Mouse (Mus musculus) kidney, adult 2 months (tissue): ENCODE measurements around the gene Scap. TPM values are rescaled to one million over a fixed set of nuclear protein-coding genes. Genes with fewer than 3 reads are reported as not detected.

Experiments
- DNase-seq: peaks from one replicate; pipeline ENCODE4 v3.0.0; 2021
- H3K27ac ChIP-seq: fragments of 200-500 bp; 2 replicates; pipeline ENCODE4 v1.5.1; 2012; ENCODE audit warnings: low read depth, low read length, control low read depth, inconsistent platforms; ENCODE audit not compliant: insufficient read depth
- H3K27me3 ChIP-seq: fragments of 200-500 bp; replicated peaks from 2 replicates; pipeline ENCODE4 v1.6.1; 2012; ENCODE audit warnings: mild to moderate bottlenecking, moderate library complexity, low read length, inconsistent platforms; ENCODE audit not compliant: control insufficient read depth, insufficient read depth
- H3K36me3 ChIP-seq: fragments of 200-500 bp; 2 replicates; pipeline ENCODE4 v1.6.1; 2012; ENCODE audit warnings: mild to moderate bottlenecking, moderate library complexity, low read length, inconsistent platforms; ENCODE audit not compliant: control insufficient read depth, insufficient read depth
- H3K4me1 ChIP-seq: fragments of 200-500 bp; 2 replicates; pipeline ENCODE4 v1.6.1; 2011; ENCODE audit warnings: low read length; ENCODE audit not compliant: control insufficient read depth, insufficient read depth
- H3K4me3 ChIP-seq: fragments of 200-500 bp; 2 replicates; pipeline ENCODE4 v1.5.1; 2011; ENCODE audit warnings: mild to moderate bottlenecking, low read depth, low read length, control low read depth; ENCODE audit not compliant: insufficient read depth
- CTCF ChIP-seq: fragments of 200-500 bp; conservative IDR thresholded peaks from 2 replicates; pipeline ENCODE4 v1.5.1; 2011; ENCODE audit warnings: low read depth, mild to moderate bottlenecking, control low read depth, low read length, moderate library complexity, mixed read lengths; ENCODE audit not compliant: insufficient read depth, insufficient read length
- POLR2A ChIP-seq: fragments of 200-500 bp; IDR thresholded peaks from one replicate; pipeline ENCODE4 v1.6.1; 2011; ENCODE audit warnings: low read depth, low read length, control low read depth
- WGBS: fragments of 180-500 bp; shearing (Covaris S2); methylation state at CpG from one replicate; pipeline ENCODE4 v1.1.7; 2018; 5-methylcytosine and 5-hydroxymethylcytosine counted together
- polyA plus RNA-seq: library from polyadenylated mRNA; depleted of rRNA; stranded (reverse); fragments of >200 nt; gene quantifications from 2 replicates; pipeline ENCODE4 v1.2.3, GENCODE M21; 2012

The Scap gene
- polyA plus RNA-seq, 1 experiment = 44.8 TPM

DNA sequence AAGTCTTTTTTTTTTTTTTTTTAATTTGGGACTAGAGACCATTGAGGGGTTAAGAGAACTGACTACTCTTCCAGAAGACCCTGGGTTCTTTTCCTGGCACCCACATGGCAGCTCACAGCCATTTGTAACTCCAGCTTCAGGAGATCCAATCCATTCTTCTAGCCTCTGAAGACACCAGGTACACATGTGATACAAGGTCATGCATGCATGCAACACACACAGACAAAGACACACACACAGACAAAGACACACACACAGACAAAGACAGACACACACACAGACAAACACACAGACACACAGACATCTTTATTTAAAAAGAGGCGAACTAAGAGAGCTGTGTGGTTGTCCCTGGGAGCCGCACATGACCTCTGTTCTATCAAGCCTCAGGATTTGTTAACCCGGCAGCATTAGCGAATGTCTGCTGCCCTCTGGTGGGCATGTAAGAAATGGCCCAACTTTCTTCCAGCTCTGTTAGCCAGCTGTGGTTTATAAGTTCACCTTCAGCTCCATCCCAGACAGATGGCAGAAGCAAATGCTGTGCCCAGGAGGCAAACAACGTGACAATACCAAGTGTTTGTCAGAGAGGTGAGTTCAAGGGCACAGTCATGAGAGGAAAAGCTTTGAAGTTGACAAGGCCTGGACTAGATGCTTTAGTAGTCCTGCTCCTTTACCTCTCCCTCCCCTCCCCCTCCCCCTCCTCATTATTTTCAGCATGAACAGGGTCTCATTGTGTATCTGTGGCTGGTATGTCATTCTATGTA lies 36.0 kb upstream of the Scap start:
- WGBS = 3% methylated on average over 5 of the region's 5 CpGs
- TF ChIP-seq POLR2A = no peak
- peak; percentile 96 for TF ChIP-seq CTCF
- peak; percentile 88 for DNase-seq
- Histone ChIP-seq H3K27me3 (no peaks in the 10 kb centered on the region), H3K4me3 (no peak overlapping the region), H3K36me3 (no peaks in the 10 kb centered on the region), H3K27ac (no peak overlapping the region), H3K4me1 (no peaks in the 10 kb centered on the region; the same call in 1 of the 2 replicates)

DNA sequence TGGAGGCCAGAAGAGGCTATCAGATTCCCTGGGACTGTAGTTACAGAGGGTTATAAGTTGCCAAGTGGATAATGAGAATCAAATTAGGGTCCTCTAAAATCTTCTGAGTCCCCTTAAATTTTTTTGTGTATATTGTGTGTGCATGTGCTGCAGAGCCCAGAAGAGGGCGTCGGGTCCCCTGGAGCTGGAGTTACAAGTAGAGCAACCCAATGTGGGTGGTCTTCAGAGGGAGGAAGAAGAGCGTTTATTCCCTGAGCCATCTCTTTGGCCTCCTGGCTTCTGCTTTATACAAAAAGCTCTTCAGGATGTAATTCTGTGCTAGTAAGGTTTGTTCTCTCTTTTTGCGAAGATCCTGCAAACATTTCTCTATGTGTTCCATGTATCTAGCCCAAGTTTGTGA lies 28.6 kb upstream of the Scap start:
- Histone ChIP-seq H3K4me3 (peak overlapping the region; percentile 72), H3K27me3 (no peaks in the 10 kb centered on the region), H3K4me1 (peaks cover 4% of the 10 kb centered on the region; the same call in 1 of the 2 replicates), H3K27ac (peak overlapping the region; percentile 85), H3K36me3 (no peaks in the 10 kb centered on the region)
- DNase-seq = no peak
- TF ChIP-seq POLR2A = no peak
- TF ChIP-seq CTCF = 0 out of 2 replicates have a peak, but pooled peaks have one; percentile 25
- WGBS = under 1% methylated on average over 4 of the region's 4 CpGs

DNA sequence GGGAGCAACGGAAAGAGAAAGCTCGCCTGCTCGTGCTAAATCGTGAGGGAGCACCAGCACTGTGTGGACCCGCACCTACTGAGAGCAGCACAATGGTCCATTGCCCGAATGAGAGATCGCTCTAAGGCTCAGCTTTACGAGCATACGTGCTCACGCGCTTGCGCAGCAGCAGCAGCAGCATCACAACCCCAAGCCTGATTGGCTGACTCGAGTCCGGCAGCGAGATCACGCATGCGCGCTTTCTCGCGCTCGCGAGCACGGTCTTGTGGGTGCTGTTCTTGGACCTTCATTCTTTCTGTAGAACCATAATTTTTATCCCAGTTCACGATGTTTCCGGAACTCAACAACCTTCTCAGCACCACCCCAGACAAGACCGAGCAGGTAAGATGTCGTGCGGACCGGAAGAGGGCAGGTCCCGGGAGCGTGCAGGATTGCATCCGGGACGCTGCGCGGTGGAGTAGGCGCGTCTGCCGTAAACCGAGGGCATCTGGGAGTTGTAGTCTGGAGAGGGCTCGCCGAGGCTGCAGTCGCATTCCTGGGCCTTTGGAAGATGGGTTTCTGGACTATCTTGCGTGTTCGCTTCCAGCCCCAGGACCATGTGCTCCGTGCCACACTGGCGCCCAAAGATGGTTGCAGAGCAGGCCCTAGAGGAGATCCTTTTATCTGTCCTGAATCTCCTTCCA lies 28.0 kb upstream of the Scap start, which contains the start of gene Elp6:
Elp6 (plus strand) TSS at position 205 of the 683 bp plus-strand sequence.
- Histone ChIP-seq H3K4me3 (peak within 1 kb of the TSS; percentile 72), H3K27me3 (no peaks in the 10 kb centered on the region), H3K27ac (peak within 1 kb of the TSS; percentile 85), H3K4me1 (peaks cover 4% of the 10 kb centered on the region; the same call in 1 of the 2 replicates), H3K36me3 (no peaks in the 10 kb centered on the region)
- TF ChIP-seq POLR2A (peak; percentile 94), CTCF (no peak)
- under 1% methylated on average over 46 of the region's 46 CpGs for WGBS
- DNase-seq = peak; percentile 96

DNA sequence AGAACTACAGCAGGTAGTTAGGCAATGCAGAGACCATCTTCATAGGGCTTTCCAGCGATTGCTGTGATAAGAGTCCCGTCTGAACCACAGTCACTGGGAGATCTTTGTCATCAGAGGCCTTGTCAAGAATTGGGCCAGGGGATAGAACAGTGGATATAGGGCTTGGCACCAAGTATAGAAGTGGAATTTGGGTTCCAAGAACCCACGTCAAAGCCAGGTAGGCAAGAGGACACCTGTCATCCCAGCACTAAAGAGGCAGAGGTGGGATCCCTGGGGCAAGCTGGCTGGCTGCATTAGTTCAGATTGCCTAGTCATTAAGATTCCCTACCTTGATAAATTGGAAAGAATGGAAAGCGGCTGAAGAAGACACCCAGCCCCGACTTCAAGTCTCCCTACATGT lies 26.7 kb upstream of the Scap start:
- no peak overlapping the region for H3K4me3 ChIP-seq
- H3K27me3 ChIP-seq = no peaks in the 10 kb centered on the region
- H3K27ac ChIP-seq = no peak overlapping the region
- H3K4me1 ChIP-seq = peaks cover 4% of the 10 kb centered on the region; the same call in 1 of the 2 replicates
- no peak for DNase-seq
- WGBS = 96% methylated on average over 5 of the region's 5 CpGs
- no peaks in the 10 kb centered on the region for H3K36me3 ChIP-seq
- TF ChIP-seq CTCF = no peak
- TF ChIP-seq POLR2A = no peak

DNA sequence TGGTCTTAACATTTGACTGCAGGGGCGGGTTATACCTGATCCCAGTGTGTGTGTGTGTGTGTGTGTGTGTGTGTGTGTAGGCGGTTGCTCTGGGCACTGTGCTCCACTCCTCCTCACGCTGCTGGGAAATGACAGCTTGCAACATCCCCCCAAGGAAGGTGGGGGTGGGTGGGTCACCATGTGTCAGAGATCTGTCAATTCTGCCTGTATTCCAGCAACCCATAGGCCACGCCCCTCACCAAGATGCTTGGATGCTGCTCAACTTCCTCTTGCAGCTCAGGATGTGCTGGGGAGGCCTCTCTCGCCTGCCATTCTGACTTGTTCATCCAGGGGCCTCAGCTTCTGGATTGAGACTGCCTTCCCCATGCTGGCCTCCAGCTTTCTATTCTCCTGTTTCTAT lies 18.4 kb upstream of the Scap start:
- Histone ChIP-seq H3K27me3 (no peaks in the 10 kb centered on the region), H3K4me3 (no peak overlapping the region), H3K36me3 (no peaks in the 10 kb centered on the region), H3K4me1 (no peaks in the 10 kb centered on the region), H3K27ac (no peak overlapping the region)
- no peak for DNase-seq
- WGBS = 63% methylated on average over 5 of the region's 5 CpGs
- TF ChIP-seq POLR2A (no peak), CTCF (no peak)

DNA sequence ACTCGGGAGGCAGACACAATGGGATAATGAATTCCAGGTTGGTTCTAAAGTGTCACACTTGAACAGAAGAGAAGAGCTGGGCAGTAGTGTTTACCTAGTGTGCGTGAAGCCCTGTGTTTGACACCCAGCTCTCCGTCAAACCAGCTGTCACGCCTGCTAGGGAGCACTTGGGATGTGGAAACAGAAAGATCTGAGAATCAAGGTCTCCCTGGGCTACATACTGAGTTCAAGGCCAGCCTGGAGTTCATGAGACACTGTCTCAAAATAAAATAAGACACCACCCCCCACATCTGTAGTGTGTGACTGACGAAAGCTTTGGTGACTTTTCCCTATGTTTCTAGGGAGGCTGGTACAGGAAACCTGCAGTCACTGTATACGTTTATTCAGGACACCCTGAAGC lies 17.7 kb upstream of the Scap start:
- Histone ChIP-seq H3K27me3 (no peaks in the 10 kb centered on the region), H3K4me3 (no peak overlapping the region), H3K36me3 (no peaks in the 10 kb centered on the region), H3K4me1 (no peaks in the 10 kb centered on the region), H3K27ac (no peak overlapping the region)
- no peak for TF ChIP-seq CTCF
- TF ChIP-seq POLR2A = no peak
- WGBS = 85% methylated on average over 6 of the region's 6 CpGs
- DNase-seq = no peak

DNA sequence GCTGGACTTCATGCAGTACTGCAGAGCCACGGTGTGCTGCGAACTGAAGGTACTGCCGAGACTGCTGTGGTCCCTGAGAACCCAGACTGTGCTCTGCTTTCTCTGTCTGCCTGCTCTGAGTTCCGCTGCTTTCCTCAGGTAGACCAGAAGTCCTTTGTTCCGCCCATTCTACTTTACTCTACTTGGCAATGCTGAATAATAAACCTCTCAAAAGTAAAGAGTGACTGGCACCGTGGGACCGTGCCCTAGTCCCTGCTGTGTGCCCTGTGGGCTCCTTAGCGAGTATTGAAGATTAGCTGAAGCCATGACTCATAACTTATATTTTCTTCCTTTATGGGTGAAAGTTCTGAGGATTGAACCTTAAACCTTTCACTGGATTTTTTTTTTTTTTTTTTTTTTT lies 17.2 kb upstream of the Scap start:
- Histone ChIP-seq H3K27ac (no peak overlapping the region), H3K27me3 (no peaks in the 10 kb centered on the region), H3K4me1 (no peaks in the 10 kb centered on the region), H3K4me3 (no peak overlapping the region), H3K36me3 (no peaks in the 10 kb centered on the region)
- 96% methylated on average over 8 of the region's 8 CpGs for WGBS
- DNase-seq = no peak
- TF ChIP-seq POLR2A = no peak
